Mouse (Mus musculus): ENCODE results near the gene Itpr1. TPM values are rescaled to one million over a fixed set of nuclear protein-coding genes. Genes with fewer than 3 reads are reported as not detected.

Itpr1 gene
- polyA plus RNA-seq, 1 experiment from 2014 or later, result 4.8 TPM

DNA sequence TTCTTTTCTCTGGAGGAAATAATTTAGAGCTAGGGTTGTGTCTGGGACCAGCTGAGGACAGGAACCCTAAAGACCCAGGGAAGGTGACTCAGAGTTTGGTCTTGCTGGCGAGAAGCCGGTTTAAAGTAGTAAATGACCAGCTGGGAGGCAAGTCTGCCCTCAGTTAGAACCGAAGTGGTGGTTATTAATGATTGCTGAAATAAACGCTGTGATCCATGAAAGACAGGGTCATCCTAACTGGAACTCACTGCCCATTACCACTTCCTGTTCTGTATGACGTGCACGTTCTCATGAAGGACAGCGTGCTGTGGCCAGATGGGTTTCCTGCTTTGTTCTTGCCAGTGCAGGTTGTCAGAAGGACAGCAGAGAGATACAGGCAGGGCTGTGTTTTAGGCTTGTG lies 232.1 kb downstream of the Itpr1 start:
- Histone ChIP-seq H3K4me3 (replicated peaks) (no peak overlapping the region), H3K27me3 (no peaks in the 10 kb centered on the region), H3K4me2 (replicated peaks) (no peak overlapping the region), H3K27ac (no peak overlapping the region), H3K9me3 (no peaks in the 10 kb centered on the region), H3K9ac (replicated peaks) (no peak overlapping the region), H3K36me3 (peaks cover 5% of the 10 kb centered on the region; the same call in 1 of the 2 replicates), H3K4me1 (replicated peaks) (no peaks in the 10 kb centered on the region)
- WGBS, result 89% methylated on average over 7 of the region's 7 CpGs
- ATAC-seq, result no peak

- Histone ChIP-seq H3K4me1 (replicated peaks) (no peaks in the 10 kb centered on the region), H3K9me3 (no peaks in the 10 kb centered on the region), H3K27me3 (no peaks in the 10 kb centered on the region), H3K27ac (no peak overlapping the region), H3K4me3 (replicated peaks) (no peak overlapping the region), H3K4me2 (replicated peaks) (no peak overlapping the region), H3K9ac (replicated peaks) (no peak overlapping the region), H3K36me3 (no peaks in the 10 kb centered on the region)
- ATAC-seq, result no peak
- 93% methylated on average over 1 of the region's 1 CpGs for WGBS
These were observed 233.9 kb downstream of the Itpr1 start for GRCm38 (mm10) chr6:108446766-108447165.

GRCm38 (mm10) chr6:108447179-108447845 lies 234.4 kb downstream of the Itpr1 start:
- no peak overlapping the region for H3K9ac ChIP-seq (replicated peaks)
- no peaks in the 10 kb centered on the region for H3K4me1 ChIP-seq (replicated peaks)
- no peaks in the 10 kb centered on the region for H3K36me3 ChIP-seq
- ATAC-seq, result no peak
- H3K4me2 ChIP-seq (replicated peaks), result no peak overlapping the region
- H3K9me3 ChIP-seq, result no peaks in the 10 kb centered on the region
- no peak overlapping the region for H3K4me3 ChIP-seq (replicated peaks)
- H3K27ac ChIP-seq, result no peak overlapping the region
- 84% methylated on average over 8 of the region's 8 CpGs for WGBS
- no peaks in the 10 kb centered on the region for H3K27me3 ChIP-seq

- Histone ChIP-seq H3K4me2 (replicated peaks) (no peak overlapping the region), H3K4me1 (replicated peaks) (no peaks in the 10 kb centered on the region), H3K9me3 (no peaks in the 10 kb centered on the region), H3K9ac (replicated peaks) (no peak overlapping the region), H3K27ac (no peak overlapping the region), H3K36me3 (no peaks in the 10 kb centered on the region), H3K4me3 (replicated peaks) (no peak overlapping the region), H3K27me3 (no peaks in the 10 kb centered on the region)
- ATAC-seq, result no peak
- WGBS, result 81% methylated on average over 11 of the region's 11 CpGs
These were observed 235.3 kb downstream of the Itpr1 start for GRCm38 (mm10) chr6:108448016-108448735.

DNA sequence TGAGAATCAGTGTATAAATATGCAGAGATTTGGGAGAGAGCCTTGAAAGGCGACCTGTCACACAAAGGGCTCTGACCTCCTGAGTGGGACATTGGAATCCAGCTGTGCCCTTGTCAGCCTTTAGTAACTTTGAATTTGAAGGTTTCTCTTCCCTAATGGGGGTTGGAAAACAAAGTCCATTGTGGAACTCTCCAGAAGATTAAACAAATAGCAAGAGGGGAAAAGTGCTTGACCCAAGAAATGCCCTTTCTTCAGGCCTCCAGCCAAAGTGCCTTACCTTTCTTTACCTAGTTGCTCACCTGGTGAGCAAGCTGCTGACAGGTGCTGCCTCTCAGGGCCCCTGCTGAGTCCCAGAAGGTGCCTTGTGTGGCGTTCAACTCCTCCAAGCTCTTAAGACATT lies 236.0 kb downstream of the Itpr1 start:
- no peak overlapping the region for H3K4me3 ChIP-seq (replicated peaks)
- no peaks in the 10 kb centered on the region for H3K9me3 ChIP-seq
- H3K27me3 ChIP-seq, result no peaks in the 10 kb centered on the region
- H3K9ac ChIP-seq (replicated peaks), result no peak overlapping the region
- no peaks in the 10 kb centered on the region for H3K36me3 ChIP-seq
- H3K27ac ChIP-seq, result no peak overlapping the region
- H3K4me2 ChIP-seq (replicated peaks), result no peak overlapping the region
- ATAC-seq, result no peak
- 0 out of 2 replicates have a peak, but pooled peaks cover under 1% of the 10 kb centered on the region for H3K4me1 ChIP-seq (replicated peaks)
- WGBS, result 41% methylated on average over 2 of the region's 2 CpGs

- no peak for ATAC-seq
- Histone ChIP-seq H3K4me3 (replicated peaks) (no peak overlapping the region), H3K4me2 (replicated peaks) (no peak overlapping the region), H3K9ac (replicated peaks) (no peak overlapping the region), H3K27me3 (no peaks in the 10 kb centered on the region), H3K36me3 (no peaks in the 10 kb centered on the region), H3K9me3 (no peaks in the 10 kb centered on the region), H3K4me1 (replicated peaks) (peaks cover 24% of the 10 kb centered on the region), H3K27ac (no peak overlapping the region)
- 95% methylated on average over 2 of the region's 2 CpGs for WGBS
These were observed 238.6 kb downstream of the Itpr1 start for GRCm38 (mm10) chr6:108451536-108451935.

DNA sequence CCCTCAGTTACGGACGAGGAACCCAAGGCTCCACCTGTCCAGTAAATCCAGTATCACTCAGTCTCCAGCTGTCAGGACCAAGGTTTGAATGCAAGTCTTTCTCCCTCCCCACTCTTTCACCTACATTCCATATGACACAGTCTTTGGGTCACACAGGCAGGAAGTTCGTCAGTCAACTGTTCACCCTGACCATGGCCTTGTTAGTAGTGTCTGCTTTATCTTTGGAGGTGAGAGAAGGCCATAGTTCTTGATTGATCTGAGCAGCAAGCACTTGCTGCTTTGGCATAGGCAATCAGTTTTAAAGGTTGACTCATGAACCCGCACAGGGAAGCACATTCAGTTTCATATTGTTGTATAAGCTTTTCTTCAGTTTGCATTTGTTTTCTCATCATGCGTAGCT lies 240.7 kb downstream of the Itpr1 start:
- Histone ChIP-seq H3K9ac (replicated peaks) (no peak overlapping the region), H3K36me3 (no peaks in the 10 kb centered on the region), H3K4me1 (replicated peaks) (peaks cover 35% of the 10 kb centered on the region), H3K4me2 (replicated peaks) (no peak overlapping the region), H3K27me3 (no peaks in the 10 kb centered on the region), H3K4me3 (replicated peaks) (no peak overlapping the region), H3K9me3 (no peaks in the 10 kb centered on the region), H3K27ac (no peak overlapping the region)
- WGBS, result 91% methylated on average over 5 of the region's 5 CpGs
- ATAC-seq, result no peak

GRCm38 (mm10) chr6:108454061-108454891 lies 241.4 kb downstream of the Itpr1 start:
- H3K9me3 ChIP-seq, result no peaks in the 10 kb centered on the region
- ATAC-seq, result no peak
- peaks cover 35% of the 10 kb centered on the region for H3K4me1 ChIP-seq (replicated peaks)
- WGBS, result 62% methylated on average over 16 of the region's 16 CpGs
- H3K9ac ChIP-seq (replicated peaks), result no peak overlapping the region
- H3K4me3 ChIP-seq (replicated peaks), result no peak overlapping the region
- no peaks in the 10 kb centered on the region for H3K27me3 ChIP-seq
- H3K27ac ChIP-seq, result no peak overlapping the region
- no peak overlapping the region for H3K4me2 ChIP-seq (replicated peaks)
- H3K36me3 ChIP-seq, result no peaks in the 10 kb centered on the region

DNA sequence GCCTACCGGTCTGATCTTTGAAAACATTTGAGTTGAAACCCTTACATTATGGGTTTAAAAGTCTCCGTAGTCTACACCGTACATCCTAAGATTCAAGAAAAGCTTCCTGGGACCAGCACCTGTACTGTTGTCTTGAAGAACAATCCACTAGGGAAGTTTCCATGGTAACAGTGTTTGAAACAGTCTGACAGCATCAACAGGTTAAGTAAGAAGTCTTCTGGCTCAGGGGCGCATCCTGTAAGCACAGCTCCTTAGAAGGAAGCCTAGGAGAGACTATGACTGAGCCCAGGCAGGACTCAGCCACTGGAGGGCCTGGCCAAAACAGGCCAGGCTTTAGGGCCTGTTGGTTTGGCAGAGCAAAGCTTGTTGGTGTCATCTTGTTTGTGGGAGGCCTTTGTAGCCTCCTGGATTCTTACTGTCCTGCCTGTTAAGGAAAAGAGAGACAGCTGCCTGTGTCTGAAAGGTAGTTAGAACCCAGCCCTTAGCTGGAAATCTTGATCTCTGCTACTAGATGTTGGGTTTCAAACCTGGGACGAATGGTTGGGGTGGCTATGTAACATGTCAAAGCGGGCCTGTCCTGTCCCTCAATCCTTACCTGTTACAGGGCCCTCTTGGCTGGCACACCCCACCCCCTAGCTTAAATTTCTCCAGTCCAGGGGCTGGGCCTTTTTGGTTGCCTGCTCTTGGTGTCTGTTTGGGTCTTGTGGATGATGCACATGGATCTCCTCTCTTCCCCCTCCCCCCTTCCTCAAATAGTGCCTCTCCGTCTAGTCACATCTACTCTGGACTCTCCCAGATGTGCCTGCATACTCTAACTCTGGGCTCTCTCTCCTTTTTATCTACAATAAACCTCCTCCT lies 242.3 kb downstream of the Itpr1 start:
- Histone ChIP-seq H3K4me1 (replicated peaks) (peaks cover 35% of the 10 kb centered on the region), H3K27me3 (no peaks in the 10 kb centered on the region), H3K27ac (no peak overlapping the region), H3K4me2 (replicated peaks) (no peak overlapping the region), H3K9me3 (no peaks in the 10 kb centered on the region), H3K36me3 (no peaks in the 10 kb centered on the region), H3K9ac (replicated peaks) (no peak overlapping the region), H3K4me3 (replicated peaks) (no peak overlapping the region)
- WGBS, result 80% methylated on average over 7 of the region's 7 CpGs
- ATAC-seq, result no peak

DNA sequence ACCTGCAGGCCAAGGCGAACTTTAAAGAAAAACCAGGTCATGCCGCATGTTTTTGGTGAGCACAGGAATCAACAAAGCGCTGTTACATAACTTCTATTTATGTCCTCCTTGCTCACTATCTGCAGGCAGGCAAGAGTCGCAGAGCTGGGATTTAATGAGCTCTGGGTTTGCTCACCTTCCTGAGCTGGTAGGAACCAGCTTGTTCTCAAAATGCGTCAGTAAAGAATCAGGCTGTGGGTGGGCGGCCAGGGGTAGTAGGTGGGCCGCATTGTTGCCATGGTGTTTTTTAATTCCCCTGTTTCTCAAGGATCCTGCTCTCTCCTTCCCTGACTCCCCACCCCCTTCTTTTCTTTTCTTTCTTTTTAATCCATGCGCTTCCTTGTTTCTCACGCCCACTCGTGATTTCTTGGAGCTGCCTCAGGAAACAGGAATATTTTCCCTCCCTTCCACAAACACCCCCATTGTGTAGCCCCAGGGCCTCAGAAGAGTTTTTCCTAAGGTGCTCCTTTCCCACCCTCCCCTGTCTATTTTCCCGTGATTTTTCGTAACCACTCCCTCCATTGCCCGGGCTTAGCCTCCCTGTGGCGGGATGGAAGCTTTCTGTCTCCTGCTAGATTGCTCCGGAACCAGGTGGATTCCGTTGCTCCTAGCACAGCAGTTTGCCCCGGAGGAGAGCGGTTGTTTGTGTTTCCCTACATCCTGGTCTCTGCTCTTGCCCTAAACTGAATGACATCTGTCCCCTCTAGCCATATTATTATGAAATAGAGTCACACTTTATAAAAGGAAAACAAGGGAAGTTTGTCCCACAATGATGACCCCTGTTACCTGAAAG lies 243.6 kb downstream of the Itpr1 start:
- peak overlapping the region; percentile 22 for H3K4me3 ChIP-seq (replicated peaks)
- WGBS, result 4% methylated on average over 18 of the region's 18 CpGs

GRCm38 (mm10) chr6:108457063-108457405 lies 244.1 kb downstream of the Itpr1 start:
- Histone ChIP-seq H3K36me3 (no peaks in the 10 kb centered on the region), H3K27ac (no peak overlapping the region), H3K9ac (replicated peaks) (no peak overlapping the region), H3K27me3 (no peaks in the 10 kb centered on the region), H3K4me1 (replicated peaks) (peaks cover 35% of the 10 kb centered on the region), H3K4me2 (replicated peaks) (peak overlapping the region; percentile 48), H3K4me3 (replicated peaks) (no peak overlapping the region), H3K9me3 (no peaks in the 10 kb centered on the region)
- 10% methylated on average over 5 of the region's 5 CpGs for WGBS
- ATAC-seq, result peak; percentile 75

More for the DNA sequence above, 243.6 kb downstream of the Itpr1 start:
- no peak overlapping the region for H3K27ac ChIP-seq
- peaks cover 35% of the 10 kb centered on the region for H3K4me1 ChIP-seq (replicated peaks)
- H3K9me3 ChIP-seq, result no peaks in the 10 kb centered on the region
- peak; percentile 68 for ATAC-seq
- no peaks in the 10 kb centered on the region for H3K36me3 ChIP-seq
- peak overlapping the region; percentile 49; the same call in 1 of the 2 replicates for H3K9ac ChIP-seq (replicated peaks)
- no peaks in the 10 kb centered on the region for H3K27me3 ChIP-seq
- peak overlapping the region; percentile 48 for H3K4me2 ChIP-seq (replicated peaks)

All from midbrain, embryonic 13.5 days (tissue).